Mouse (Mus musculus) c-Kit-positive CD71-positive TER-119-negative erythroid progenitor cells, embryonic 14.5 days (primary cell): ENCODE measurements around the gene Fam166b.
A peak's percentile ranks its signal among the peaks of the same experiment; 100 is the strongest.

Experiments used
- DNase-seq: peaks from one replicate; pipeline ENCODE4 v3.0.0-alpha.2; 2013; ENCODE audit warnings: low read depth

Fam166b gene

DNA sequence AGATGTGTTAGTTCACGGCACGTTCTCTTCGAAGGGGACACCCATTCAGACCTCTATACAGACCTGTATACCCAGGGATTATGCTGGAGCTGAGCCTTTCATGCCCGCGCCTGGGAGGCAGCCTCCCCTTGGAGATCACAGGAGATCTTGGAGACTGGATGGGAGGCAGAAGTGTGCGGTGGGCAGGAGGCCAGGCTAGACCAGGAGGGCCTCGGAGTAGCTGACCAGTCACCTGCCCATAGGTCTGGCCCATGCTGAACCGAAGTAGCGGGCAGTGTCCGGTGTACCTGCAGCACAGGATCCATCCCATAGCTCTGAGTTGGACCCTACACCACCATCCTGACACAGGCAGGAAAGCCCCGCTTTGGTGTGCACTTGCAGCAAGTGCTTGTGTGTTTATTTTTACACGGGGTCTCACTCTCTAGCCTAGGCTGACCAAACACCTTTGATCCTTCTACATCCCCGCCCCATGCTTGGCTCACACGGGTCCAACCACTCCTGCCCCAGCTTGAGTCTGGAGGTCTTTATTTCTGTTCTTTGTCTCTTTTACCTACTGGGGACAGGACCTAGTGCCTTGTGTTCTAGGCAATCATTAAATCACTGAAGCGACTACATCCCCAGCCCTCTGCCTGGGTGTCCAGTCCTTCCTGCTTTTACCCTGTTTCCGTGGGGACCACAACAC lies 613 bp downstream of the Fam166b start:
- no peak for DNase-seq

DNA sequence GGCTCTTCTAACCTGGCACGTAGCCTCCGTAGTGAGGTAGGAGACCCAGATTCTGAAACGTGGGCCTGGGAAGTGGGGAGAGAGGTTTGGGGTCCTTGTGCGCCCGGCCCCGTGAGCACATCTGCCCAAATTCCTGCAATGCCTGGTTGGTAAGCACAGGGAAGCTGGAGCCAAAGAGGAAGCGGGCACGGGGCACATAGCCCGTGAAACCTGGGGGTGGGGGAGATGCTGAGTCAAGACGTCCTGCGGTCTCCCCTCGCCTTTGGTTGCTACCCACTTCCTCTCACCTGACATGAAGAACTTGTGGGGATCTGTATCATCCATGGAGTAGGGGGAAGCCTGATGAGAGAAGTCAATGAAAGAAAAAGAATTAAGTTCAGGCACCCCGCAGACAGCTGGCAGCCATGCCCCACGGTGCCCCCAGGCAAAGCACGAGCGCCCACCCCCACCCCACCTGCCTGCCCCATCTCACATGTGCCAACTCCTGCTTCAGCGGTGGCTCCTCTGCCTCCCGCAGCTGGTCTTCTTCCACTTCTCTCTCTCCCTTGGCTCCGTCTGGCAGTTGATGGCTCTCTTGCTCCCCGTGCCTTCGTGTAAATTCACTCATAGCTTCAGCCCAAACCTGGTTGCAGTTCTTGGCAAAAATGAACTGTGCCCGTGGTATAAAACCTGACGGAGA lies 1.3 kb downstream of the Fam166b start:
- DNase-seq, result no peak

DNA sequence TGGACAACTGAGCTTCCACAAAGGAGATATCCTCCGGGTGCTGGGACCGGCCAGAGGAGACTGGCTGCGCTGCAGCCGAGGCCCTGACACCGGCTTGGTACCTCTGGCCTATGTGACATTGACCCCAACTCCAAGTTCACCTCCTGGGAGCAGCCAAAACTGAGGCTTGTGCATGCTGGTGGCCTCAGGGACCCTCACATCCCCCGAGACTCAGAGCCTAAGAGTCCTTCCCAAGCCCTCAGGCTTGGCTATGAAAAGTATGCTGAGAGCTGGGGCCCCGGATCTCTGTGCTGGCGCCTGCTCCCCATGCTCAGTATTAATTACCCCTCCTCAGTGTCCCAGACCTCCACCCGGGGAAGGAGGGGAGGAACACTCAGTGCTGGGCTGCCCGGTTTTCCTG lies 2.4 kb downstream of the Fam166b start:
- DNase-seq, result no peak

DNA sequence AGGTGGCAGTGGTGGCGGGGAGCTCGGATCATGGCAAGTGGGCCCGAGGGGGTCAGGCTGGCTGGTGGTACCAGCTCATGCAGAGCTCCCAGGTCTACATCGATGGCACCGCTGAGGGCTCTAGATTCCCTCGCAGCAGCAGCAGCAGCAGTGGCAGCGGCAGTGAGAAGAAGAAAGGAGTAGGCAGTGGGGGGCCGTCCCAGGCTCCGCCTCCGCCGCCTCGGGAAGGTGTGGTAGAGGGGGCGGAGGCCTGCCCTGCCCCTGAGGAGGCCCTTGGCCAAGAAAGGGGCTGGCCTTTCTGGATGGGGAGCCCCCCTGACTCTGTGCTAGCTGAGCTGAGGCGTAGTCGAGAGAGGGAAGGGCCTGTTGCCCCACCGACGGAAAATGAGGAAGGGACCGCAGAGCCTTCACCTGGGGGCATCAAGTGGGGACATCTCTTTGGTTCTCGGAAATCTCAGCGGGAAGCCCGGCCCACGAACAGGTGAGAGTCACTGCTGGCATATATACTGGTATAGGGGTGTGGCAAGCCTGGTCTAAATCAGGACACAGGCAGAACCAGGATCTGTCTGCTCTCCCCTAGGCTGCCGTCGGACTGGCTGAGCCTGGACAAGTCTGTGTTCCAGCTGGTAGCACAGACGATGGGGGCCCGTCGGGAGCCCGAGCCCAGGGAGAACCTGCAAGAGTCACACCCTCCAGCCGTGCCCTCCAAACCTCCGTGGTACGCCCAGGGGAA lies 3.1 kb downstream of the Fam166b start:
- no peak for DNase-seq

DNA sequence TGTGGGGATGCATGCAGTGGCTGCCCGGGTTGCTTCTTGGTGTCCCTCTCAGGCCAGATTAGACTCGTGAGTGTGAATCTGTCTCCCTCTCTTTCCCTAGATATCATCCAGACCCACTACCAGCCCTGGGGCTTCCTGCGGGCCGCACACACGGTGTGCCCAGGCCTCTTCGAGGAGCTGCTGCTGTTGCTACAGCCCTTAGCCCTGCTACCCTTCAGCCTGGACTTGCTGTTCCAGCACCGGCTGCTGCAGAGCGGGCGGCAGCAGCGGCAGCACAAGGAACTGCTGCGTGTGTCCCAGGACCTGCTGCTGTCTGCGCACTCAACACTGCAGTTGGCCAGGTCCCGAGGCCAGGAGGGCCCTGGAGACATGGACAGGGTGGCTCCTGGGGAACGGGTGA lies 3.7 kb downstream of the Fam166b start:
- DNase-seq, result no peak

DNA sequence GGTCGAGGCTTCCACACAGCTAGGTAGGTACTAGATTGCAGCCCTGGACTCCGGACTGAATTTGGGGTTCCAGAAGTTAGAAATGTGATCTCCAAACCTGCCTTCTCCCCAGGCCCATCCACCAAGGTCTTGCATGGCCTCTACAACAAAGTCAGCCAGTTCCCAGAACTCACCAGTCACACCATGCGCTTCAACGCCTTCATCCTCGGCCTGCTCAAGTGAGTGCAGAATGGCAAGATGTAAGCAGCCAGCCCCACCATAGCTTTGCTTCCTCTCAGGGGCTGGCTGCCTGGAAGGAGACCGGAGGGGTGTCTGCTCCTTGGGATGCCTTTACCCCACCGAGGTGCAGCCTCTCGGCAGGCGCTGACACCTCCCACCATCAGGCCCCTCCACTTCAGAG lies 4.9 kb downstream of the Fam166b start:
- no peak for DNase-seq

DNA sequence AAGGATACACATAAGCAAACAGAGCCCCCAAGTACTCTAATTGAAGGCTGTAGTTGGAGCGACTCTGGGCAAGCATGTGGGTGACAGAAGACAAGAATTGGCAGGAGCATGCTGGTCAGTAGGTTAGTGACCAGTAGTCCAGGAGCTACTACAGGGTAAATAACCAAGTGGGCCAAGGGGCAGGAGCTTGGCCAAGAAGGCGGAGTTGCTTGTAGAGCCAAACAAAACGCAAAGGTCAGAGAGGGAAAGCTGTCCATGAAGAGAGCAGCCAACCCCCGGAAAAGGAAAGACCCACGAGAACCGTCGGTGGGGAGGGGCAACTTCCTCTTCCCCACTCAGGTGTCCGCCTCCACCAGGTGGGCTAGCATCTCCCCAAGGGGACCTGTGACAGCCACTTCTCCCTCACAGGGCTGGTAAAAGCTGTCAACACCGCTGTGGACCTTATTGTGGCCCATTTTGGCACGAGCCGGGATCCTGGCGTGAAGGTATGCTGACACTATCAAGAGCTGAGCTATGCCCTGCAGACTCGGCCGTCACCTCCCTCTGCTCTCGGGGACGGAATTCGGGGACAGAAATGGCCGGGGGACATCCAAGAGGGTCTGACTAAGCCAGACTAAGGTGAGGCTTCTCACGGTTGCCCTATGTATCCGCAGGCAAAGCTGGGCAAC lies 5.5 kb downstream of the Fam166b start:
- no peak for DNase-seq

DNA sequence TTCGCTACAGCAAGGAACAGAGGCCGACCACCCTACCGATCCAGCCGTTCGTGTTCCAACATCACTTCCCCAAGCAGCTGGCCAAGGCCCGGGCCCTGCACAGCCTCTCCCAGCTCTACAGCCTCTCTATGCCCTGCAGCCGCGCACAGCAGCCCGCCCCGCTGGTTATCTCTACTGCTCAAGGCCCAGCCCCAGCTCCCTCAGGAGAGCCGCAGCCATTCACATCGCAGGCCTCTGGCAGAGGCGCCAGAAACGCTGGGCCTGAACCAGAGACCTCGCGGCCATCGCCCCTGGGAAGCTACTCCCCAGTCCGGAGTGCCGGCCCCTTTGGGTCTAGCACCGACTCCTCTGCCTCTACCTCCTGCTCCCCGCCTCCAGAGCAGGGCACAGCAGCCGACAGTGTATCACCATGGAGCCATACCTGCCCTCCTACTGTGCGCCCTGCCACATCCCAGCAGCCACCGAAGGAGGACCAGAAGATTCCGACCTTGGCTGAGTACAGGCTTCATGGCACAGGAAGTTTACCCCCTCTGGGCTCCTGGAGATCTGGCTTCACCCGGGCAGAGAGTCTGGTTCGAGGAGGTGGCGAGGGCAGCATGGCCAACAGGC lies 7.2 kb downstream of the Fam166b start:
- DNase-seq, result no peak

DNA sequence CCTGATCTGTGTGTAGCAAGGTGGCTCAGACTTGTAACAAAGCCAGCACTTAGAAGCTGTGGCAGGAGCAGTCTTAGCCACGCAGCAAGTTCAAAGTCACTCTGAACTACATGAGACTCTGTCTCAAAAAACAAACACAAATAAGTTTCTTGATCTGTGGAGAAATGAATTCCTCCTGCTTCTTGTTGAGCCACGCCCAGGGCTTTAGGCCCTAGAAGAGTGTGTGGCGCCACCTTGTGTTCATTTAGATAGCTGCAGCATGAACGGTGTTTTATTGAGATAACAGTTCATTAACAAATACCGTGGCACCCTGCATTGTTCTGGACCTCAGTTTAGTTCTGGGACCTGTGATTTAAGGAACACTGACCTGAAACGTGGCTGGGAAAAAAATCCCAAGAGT lies 8.6 kb downstream of the Fam166b start:
- peak; percentile 73 for DNase-seq

DNA sequence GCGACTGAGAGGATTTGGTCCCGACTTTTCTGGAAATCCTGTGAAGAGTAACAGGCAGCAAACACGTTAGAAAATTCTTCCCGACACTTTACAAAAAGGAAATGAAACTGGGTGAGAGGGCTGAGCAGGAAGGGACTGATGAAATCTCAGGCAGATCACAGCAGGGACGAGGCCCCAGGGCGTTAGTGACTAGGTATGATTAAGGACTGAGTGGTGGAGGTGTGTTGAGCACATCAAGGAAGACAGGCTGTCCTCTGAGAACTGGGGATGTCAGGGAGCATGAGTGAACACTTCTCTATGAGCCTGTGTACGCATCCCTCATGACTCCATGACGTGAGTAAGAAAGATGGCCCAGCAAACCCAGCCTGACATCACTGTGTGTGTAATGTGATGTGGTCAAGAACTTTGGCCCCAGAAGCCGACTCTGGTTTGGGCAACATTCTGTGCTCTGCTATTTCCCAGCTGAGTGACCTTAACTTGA lies 9.1 kb downstream of the Fam166b start:
- DNase-seq, result no peak

DNA sequence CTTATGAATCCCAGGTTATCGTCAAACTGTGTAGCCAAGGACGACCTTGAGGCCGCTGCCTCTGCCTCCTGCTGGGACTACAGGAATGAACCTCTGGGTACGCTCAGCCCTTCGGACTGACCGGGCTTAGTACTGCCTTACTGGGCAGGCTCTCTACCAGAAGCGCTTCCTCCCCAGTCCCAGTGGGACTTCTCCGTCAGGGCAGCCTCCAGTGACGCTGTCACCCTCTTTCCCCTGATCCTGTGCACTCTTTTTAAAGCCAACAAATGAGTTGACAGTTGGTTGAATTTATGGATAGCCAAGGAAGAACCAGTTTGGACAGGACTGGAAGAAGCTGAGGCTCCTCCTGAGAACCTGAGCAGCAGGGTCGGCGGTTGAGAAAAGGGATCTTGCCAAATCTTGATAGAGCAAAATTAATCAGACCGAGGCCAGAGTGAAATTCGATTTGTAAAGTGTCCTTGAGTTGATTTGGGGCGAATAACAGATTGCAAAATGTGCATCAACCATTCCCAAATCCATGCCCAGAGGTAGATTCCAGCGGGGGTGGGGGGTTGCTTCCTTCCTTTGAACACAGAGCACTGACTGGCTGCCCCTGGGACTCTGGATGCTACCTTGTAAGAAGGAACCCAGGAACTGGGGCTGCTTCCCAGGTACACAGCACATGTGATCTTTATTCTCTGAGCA lies 9.8 kb downstream of the Fam166b start:
- DNase-seq, result no peak

DNA sequence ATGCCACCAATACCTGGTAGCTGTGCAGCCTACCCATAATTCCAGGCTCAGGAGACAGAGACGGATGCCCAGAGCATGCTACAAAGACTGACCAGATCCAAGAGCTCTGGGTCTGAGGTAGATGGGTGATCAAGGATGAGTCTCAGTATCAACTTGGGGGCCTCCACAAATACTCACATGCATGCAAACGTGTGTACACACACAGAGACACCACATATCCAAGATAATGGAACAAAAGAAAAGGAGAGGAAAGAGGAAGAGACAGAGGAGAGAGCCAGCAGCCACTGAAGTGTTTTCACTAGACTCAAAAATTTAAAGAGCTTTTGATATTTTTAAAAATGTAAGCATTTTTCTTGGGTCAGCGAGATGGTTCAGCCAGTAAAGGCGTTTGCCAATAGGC lies 10.5 kb downstream of the Fam166b start:
- no peak for DNase-seq

DNA sequence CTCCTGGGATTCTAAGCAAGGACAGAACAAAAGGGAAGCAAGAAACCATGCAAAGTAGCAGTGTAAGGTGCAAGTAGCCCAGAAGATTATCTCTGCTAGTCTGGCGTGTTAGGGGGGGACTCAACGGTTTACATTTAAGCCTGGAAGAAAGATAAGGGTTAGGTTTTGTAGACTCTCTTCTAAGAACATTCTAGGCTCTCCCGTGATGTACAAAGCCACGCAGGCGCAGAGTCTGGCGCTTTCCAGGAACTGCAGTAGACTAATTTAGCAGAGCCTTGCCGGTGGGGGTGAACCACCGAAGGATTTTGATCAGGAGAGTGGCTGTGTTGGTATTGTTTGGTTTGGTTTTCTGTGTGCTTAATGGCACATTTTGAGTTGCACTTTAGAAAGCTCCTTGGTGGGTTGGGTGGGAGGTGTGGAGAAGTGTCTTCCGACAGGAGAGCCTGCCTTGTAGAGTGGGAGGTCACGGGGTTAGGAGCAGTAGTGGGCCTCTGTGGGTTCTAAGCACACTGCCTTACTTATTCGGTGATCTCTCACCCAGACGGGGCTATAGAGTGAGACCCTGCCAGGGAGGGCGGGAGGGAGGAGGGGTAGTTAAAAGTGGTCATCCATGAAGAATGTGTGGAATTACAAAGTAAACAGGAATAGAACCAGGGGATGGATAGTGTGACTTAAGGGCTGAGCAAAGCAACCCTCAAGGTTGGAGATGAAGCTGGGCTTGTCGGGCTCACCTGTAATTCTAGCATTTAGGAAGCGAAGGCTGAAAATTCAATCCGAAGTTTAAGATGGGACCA lies 11.5 kb downstream of the Fam166b start:
- peak; percentile 62 for DNase-seq

DNA sequence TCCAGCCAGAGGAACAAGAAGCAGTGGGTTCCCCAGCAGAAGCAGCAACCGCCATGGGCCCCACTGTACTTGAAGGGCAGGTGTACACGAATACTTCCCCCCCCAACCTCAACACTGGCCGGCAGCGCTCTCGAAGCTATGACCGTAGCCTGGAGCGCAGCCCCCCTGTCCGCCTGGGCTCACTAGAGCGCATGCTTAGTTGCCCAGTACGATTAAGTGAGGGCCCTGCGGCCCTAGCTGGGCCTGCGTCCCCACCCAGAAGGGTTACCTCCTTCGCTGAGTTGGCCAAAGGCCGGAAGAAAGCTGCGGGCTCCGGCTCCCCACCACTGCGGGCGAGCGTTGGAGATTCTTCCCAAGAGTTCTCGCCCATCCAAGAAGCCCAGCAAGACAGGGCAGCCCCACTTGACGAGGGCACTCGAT lies 12.9 kb downstream of the Fam166b start:
- no peak for DNase-seq

DNA sequence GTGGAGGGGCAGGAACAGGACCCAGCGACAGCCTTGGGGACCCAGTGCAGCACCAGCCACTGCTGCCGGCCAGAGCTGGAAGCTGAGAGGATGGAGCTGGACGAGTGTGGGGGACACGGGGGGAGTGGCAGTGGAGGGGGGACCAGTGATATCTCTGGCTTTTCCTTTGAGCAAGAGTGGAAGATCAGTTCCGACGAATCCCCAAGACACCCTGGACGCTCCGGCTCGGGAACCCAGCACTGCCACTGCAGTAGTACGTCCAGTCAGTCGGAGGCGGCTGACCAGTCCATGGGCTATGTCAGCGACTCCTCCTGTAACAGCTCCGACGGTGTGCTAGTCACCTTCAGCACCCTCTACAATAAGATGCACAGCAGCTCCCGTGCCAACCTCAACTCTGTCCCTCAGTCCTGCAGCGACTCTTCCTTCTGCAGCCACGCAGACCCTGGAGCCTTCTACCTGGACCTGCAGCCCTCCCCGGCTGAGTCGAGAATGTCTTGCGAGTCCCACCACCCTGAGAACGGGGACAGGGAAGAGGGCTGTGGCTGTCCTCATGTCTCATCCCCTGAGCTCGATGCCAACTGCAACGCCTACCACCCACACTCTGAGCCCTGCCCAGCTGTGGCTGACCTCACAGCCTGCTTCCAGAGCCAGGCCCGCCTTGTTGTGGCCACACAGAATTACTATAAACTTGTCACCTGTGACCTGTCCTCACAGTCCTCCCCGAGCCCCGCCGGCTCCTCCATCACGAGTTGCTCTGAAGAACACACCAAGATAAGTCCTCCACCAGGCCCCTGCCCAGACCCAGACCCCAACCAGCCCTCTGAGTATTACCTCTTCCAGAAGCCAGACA lies 13.5 kb downstream of the Fam166b start:
- no peak for DNase-seq

DNA sequence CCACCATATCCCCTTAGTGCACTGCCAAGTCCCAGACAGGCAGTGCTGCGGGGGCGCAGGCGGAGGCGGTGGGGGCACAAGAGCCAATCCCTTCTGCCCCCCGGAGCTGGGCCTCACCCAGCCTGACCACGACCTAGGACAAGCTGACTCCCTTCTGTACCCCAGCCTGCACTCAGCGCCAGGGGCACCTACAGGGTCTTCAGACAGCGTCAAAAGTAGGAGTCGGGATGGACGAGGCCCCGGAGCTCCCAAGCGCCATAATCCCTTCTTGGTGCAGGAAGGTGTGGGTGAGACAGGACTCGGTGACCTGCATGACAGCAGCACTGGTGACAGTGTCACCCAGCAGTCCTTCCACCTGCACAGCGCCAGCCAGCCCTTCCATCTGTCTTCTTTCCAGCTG lies 14.2 kb downstream of the Fam166b start:
- no peak for DNase-seq

DNA sequence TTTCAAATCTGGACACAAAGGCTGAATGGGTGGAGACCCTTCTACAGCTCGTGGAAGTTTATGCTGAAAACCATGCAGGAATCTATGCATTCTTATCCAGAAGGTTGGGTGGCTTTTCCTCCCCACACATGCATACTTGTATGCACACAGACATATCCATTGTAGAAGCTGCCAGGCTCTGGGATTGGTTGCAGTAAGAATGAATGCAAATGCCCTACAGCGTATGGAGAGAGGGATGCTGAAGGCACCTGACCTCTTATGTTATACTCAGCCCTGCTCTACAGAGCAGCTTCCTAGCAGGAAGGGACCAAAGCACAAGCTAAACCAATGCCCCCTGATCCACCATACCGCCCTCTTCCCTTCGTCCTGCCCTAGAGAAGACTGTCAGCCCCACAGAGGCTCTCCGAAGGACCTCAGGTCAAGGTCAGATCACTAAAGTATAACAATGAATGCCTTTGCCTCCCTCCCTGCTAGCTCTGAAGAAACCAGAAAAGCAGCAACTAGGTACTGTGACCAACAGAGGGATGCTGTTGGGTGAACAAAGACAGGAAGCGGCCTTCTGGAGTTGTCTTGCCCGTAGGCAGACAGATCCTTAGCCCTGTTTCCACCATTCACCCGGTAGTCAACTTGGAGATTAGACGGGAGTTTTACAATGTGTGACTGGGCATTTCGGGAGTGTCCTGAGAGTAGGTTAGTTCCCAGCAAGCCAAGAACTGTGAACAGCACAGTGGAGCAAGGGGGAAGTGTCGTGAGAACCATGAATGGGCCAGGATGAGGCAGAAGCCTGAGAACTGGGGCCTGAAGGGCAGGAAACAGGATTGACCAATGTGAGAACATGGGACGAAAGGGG lies 21.6 kb downstream of the Fam166b start:
- no peak for DNase-seq

DNA sequence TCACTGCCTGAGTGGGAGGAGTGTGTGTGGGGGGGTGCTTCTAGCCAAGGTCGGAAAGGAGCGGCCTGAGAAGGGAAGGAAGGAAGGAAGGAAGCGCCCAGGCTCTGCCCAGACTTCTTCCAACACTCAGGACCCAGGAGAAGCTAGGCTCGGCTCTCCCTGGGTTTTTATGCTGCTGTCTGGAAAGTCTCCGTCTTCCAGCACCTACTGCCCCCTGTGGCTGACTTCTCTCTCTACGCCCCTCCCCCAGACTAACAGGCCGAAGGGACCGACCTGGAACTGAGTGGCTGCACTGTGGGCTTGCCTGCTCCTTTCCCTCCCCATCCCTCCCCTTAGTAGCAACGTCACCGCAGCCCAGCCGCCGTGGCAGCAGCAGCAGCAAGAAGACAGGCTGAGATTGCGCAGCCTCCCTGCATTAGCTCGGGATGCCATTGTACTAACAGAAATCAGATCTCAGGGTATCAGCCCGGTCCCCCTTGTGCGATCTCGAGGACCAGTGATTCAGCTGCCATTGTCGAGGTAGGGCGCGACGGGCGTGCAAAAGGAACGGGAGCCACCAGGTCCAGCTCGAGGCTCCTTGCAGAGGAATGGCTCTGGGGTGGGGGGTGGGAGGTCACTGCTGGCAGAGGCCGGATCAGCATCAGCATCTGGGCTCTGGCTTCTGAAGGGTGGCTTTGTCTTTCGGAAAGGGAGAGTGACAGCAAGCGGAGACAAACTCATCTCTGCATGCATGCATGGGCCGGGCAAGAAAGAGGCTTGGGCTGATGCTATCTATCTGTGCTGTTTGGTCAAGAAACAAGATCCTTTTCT lies 22.6 kb downstream of the Fam166b start:
- no peak for DNase-seq
